Mouse (Mus musculus) ES-Bruce4 (cell line): ENCODE results near the gene Rpl18. TPM values are rescaled to one million over a fixed set of nuclear protein-coding genes. Genes with fewer than 3 reads are reported as not detected.

Source experiments
- H3K27ac ChIP-seq: 2 replicates; pipeline ENCODE4 v1.5.1; 2012; ENCODE audit warnings: low read length, inconsistent platforms; ENCODE audit not compliant: insufficient read depth
- H3K27me3 ChIP-seq: 2 replicates; pipeline ENCODE4 v1.6.1; 2012; ENCODE audit warnings: mild to moderate bottlenecking, low read length, inconsistent platforms; ENCODE audit not compliant: control insufficient read depth, poor library complexity, insufficient read depth, severe bottlenecking
- H3K36me3 ChIP-seq: 2 replicates; pipeline ENCODE4 v1.6.1; 2012; ENCODE audit warnings: inconsistent platforms, mild to moderate bottlenecking, low read length, moderate library complexity; ENCODE audit not compliant: control insufficient read depth, poor library complexity, insufficient read depth, severe bottlenecking
- H3K4me1 ChIP-seq: one replicate; pipeline ENCODE4 v1.8.1; 2011; ENCODE audit warnings: low read length; ENCODE audit not compliant: control insufficient read depth, insufficient read depth
- H3K4me3 ChIP-seq: 2 replicates; pipeline ENCODE4 v1.5.1; 2011; ENCODE audit warnings: low read depth, mild to moderate bottlenecking, low read length
- H3K9ac ChIP-seq: 2 replicates; pipeline ENCODE4 v1.6.1; 2012; ENCODE audit warnings: low read depth, mild to moderate bottlenecking, inconsistent platforms; ENCODE audit not compliant: poor library complexity, severe bottlenecking
- H3K9me3 ChIP-seq: replicated peaks from 2 replicates; pipeline ENCODE4 v1.6.1; 2012; ENCODE audit warnings: mild to moderate bottlenecking, low read length, inconsistent platforms; ENCODE audit not compliant: control insufficient read depth, poor library complexity, insufficient read depth, severe bottlenecking
- CTCF ChIP-seq: IDR thresholded peaks from one replicate; pipeline ENCODE4 v1.8.1; 2011; ENCODE audit warnings: low read depth, low read length
- EP300 ChIP-seq: IDR thresholded peaks from 2 replicates; pipeline ENCODE4 v1.6.1; 2011; ENCODE audit warnings: low read depth, low read length; ENCODE audit not compliant: insufficient read depth
- POLR2A ChIP-seq: IDR thresholded peaks from one replicate; pipeline ENCODE4 v1.8.1; 2011; ENCODE audit warnings: low read length; ENCODE audit not compliant: insufficient read depth
- polyA plus RNA-seq: library from polyadenylated mRNA; stranded (reverse); fragments of >200 nt; gene quantifications from 2 replicates; pipeline ENCODE4 v1.2.4, GENCODE M21; 2011; ENCODE audit warnings: low read depth; ENCODE audit not compliant: missing spikeins, insufficient read depth, insufficient read length

Gene Rpl18
- polyA plus RNA-seq, 1 experiment: 1,593 TPM

DNA sequence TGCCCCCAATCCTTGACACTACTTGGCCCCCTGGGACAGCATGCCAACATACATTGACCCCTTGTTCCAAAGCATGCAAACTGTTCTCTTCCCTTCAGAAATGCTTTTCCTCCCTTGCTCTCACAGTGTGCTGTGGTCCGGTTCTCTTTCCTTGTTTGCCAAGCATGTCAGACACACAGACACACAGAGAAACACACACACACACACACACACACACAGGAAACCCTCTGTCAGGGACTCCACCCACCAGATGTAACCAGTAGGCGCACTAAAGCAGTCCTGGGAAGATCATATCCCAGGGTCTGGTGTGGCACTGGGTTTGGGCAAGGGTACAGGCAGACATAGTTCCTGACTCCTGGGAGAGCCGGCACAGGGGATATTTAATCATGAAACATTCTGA lies 28.4 kb upstream of the Rpl18 start:
- H3K4me1 ChIP-seq: no peaks in the 10 kb centered on the region
- H3K9me3 ChIP-seq: no peaks in the 10 kb centered on the region
- no peak overlapping the region for H3K4me3 ChIP-seq
- H3K27ac ChIP-seq: no peak overlapping the region
- no peak for TF ChIP-seq EP300
- no peak for TF ChIP-seq POLR2A
- no peak for TF ChIP-seq CTCF
- H3K9ac ChIP-seq: no peak overlapping the region
- no peaks in the 10 kb centered on the region for H3K36me3 ChIP-seq
- no peaks in the 10 kb centered on the region for H3K27me3 ChIP-seq

DNA sequence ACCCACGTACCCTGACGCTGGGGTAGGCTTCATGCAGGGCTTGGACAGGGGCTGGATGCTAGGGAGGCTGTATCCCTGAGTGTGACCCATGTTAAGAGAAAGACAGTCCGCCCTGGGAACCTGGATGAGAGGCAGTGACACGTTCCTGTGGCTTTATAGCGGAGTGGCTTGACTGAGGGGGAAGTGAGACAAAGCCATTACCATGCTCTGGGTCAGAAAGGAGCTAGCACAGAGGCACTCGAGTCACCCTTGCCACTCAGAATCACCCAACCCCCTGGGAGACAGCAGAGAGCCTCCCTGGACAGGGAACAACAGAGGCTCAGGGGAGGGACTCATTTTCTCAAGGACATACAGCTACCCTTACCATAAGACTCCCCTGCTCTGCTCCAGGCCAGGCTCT lies 26.2 kb upstream of the Rpl18 start:
- Histone ChIP-seq H3K36me3 (no peaks in the 10 kb centered on the region), H3K9me3 (no peaks in the 10 kb centered on the region), H3K4me3 (no peak overlapping the region), H3K27ac (no peak overlapping the region), H3K27me3 (no peaks in the 10 kb centered on the region), H3K9ac (no peak overlapping the region), H3K4me1 (peaks cover 4% of the 10 kb centered on the region)
- TF ChIP-seq EP300 (no peak), CTCF (no peak), POLR2A (no peak)

DNA sequence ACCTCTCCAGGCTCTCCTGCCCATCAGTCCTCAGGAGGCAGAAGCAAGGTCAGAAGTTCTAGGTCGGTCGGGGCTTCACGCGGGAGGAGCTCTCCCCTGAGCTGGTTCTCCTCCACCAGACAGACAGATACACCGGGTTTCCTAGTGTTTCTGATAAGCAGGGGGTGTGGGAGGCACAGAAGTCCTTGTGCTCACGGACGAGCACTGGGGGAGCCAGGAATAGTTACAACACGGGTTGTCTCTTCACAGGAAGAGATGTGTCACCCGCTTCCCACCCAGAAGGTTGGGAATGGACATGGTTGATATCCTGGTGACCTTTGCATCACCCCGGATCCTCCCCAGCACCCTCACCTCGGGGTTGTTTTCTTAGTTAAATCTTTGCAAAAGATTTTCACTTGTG lies 25.5 kb upstream of the Rpl18 start:
- H3K9me3 ChIP-seq: no peaks in the 10 kb centered on the region
- no peaks in the 10 kb centered on the region for H3K36me3 ChIP-seq
- H3K4me1 ChIP-seq: peaks cover 6% of the 10 kb centered on the region
- H3K27ac ChIP-seq: no peak overlapping the region
- no peak overlapping the region for H3K4me3 ChIP-seq
- no peak overlapping the region for H3K9ac ChIP-seq
- TF ChIP-seq CTCF (no peak), EP300 (no peak), POLR2A (no peak)
- no peaks in the 10 kb centered on the region for H3K27me3 ChIP-seq

DNA sequence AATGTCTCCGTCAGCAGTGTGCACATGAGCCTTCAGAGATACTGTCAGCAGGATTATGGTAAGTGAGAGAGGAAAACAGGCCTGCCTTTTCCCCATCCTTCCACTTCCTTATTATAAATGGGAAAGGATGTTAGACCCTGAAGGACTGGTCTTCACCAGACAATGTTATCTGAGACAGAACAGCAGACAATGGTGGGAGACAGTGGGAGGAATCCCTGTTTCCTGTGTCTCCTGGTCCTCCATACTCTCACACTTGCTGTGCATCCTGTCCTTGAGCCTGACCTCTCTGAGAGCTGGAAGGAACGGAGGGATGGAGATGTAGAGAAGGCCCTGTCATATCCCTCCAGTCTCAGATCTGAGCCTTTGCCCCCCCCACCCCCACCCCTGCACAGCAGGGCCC lies 22.9 kb upstream of the Rpl18 start:
- Histone ChIP-seq H3K27me3 (no peaks in the 10 kb centered on the region), H3K4me3 (no peak overlapping the region), H3K27ac (no peak overlapping the region), H3K4me1 (peaks cover 6% of the 10 kb centered on the region), H3K9me3 (no peaks in the 10 kb centered on the region), H3K36me3 (no peaks in the 10 kb centered on the region), H3K9ac (no peak overlapping the region)
- TF ChIP-seq CTCF: no peak
- no peak for TF ChIP-seq POLR2A
- TF ChIP-seq EP300: no peak

DNA sequence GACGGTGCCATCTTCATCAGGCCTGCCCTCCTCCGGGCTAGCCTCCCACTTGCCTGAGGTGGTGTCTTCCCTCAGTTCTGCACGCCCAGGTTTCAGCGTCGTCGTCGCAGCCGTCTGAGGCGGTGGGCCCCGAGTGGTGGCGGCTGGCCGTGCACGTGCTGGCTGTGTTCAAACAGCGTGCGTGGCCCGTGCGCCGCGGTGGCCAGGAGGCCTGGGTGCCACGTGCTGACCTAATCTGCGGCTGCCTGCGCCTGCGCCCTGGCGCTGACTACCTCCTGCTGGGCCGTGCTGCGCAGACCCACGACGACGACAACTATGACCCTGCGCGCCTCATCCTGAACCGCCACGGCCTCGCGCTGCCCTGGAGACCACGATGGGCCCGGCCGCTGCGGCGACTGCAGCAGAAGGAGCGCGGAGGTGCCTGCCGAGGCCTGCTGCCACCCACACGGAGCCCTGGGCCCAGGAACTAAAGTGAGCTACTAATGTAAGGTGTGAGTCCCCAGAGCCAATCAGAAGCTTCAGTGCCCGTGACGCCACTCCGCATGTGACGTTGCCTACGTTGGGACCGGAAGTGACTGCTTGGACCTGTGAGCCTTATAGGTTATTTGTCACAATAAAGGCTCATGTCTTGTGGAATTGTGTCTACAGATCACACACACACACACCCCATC lies 21.2 kb upstream of the Rpl18 start, which contains the start of gene Sec1:
Gene Sec1, minus strand, starts transcription at position 482 of the 671 bp plus-strand sequence.
- peak within 1 kb of the TSS; percentile 7; the same call in 1 of the 2 replicates for H3K4me3 ChIP-seq
- no peaks in the 10 kb centered on the region for H3K27me3 ChIP-seq
- H3K27ac ChIP-seq: no peak within 1 kb of the TSS
- no peak within 1 kb of the TSS for H3K9ac ChIP-seq
- peaks cover 6% of the 10 kb centered on the region for H3K4me1 ChIP-seq
- no peaks in the 10 kb centered on the region for H3K36me3 ChIP-seq
- H3K9me3 ChIP-seq: no peaks in the 10 kb centered on the region
- no peak for TF ChIP-seq EP300
- no peak for TF ChIP-seq POLR2A
- no peak for TF ChIP-seq CTCF

DNA sequence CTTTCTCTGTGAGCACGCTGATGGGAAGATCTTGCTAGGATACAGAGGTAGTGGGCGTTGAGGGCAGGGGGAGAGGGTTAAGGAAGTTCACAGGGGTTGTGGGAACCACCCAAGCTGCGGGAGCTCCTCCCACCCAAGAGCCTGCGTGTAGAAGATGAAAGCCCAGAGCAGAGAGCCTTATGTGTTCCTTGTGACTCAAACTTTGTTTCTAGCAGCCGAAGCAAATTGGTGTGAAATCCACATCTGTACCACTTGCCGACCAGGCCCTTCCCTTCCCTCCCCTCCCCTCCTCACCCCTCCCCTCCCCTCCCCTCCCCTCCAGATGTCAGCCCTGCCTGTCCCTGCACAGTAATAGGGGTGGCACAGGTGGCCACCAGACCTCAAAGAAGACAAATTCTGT lies 20.2 kb upstream of the Rpl18 start:
- no peak overlapping the region for H3K27ac ChIP-seq
- no peak overlapping the region for H3K9ac ChIP-seq
- peaks cover 6% of the 10 kb centered on the region for H3K4me1 ChIP-seq
- H3K4me3 ChIP-seq: no peak overlapping the region
- TF ChIP-seq EP300 (no peak), POLR2A (no peak), CTCF (no peak)
- no peaks in the 10 kb centered on the region for H3K36me3 ChIP-seq
- H3K9me3 ChIP-seq: no peaks in the 10 kb centered on the region
- peaks cover 3% of the 10 kb centered on the region; the same call in 1 of the 2 replicates for H3K27me3 ChIP-seq
